Mouse (Mus musculus): ENCODE measurements at regions not wholly inside any gene's neighbourhood (a gene's known extent, or its start where the extent isn't known, plus 50 kb on each side); places are given as distances from the start of the nearest gene placed in this dataset.

- H3K27ac ChIP-seq (ENCODE audit: control insufficient read depth, low read depth, low read length): no peak overlapping the region
- H3K4me3 ChIP-seq (ENCODE audit: control insufficient read depth in 1 of 2, insufficient read depth in 1 of 2, low read depth in 2 of 2, low read length in 2 of 2): no peak overlapping the region
- H3K9ac ChIP-seq (ENCODE audit: control insufficient read depth, low read depth, low read length, poor library complexity, severe bottlenecking): no peak overlapping the region
- DNase-seq (ENCODE audit: low read depth, low spot score): no peak
- no peaks in the 10 kb centered on the region for H3K36me3 ChIP-seq (ENCODE audit: control insufficient read depth in 1 of 2, insufficient read depth in 2 of 2, low read length in 2 of 2)
- no peaks in the 10 kb centered on the region for H3K4me1 ChIP-seq (ENCODE audit: control insufficient read depth in 1 of 2, insufficient read depth in 2 of 2, low read length in 2 of 2)
- H3K79me2 ChIP-seq (ENCODE audit: control insufficient read depth, insufficient read depth, low read length, poor library complexity): no peaks in the 10 kb centered on the region
- TF ChIP-seq GABPA (IDR thresholded peaks at IDR 0.05; ENCODE audit: low read depth, low read length) (no peak), E2F4 (IDR thresholded peaks at IDR 0.05; ENCODE audit: borderline replicate concordance, low read depth, low read length) (no peak), MAFK (IDR thresholded peaks at IDR 0.05; ENCODE audit: borderline replicate concordance, low read depth, low read length) (no peak), RCOR1 (IDR thresholded peaks at IDR 0.05; ENCODE audit: low read depth, low read length) (no peak), ZNF384 (IDR thresholded peaks at IDR 0.05; ENCODE audit: low read depth, low read length) (0 out of 2 replicates have a peak, but pooled peaks have one; percentile 40), TBP (IDR thresholded peaks at IDR 0.05; ENCODE audit: low read depth, low read length) (no peak), GATA1 (IDR thresholded peaks at IDR 0.05; ENCODE audit: low read depth, low read length) (no peak), HCFC1 (IDR thresholded peaks at IDR 0.05; ENCODE audit: low read depth, low read length) (no peak), USF1 (IDR thresholded peaks at IDR 0.05; ENCODE audit: low read depth, low read length) (no peak)
- H3K9me3 ChIP-seq (replicated peaks; ENCODE audit: insufficient read depth, low read length): no peaks in the 10 kb centered on the region
- no peaks in the 10 kb centered on the region for H3K27me3 ChIP-seq (ENCODE audit: control insufficient read depth in 1 of 2, insufficient read depth in 2 of 2, low read length in 2 of 2)
Measured at GRCm38 (mm10) chr1:95147531-95147930, 165.9 kb upstream of the Fam174a start.

DNA sequence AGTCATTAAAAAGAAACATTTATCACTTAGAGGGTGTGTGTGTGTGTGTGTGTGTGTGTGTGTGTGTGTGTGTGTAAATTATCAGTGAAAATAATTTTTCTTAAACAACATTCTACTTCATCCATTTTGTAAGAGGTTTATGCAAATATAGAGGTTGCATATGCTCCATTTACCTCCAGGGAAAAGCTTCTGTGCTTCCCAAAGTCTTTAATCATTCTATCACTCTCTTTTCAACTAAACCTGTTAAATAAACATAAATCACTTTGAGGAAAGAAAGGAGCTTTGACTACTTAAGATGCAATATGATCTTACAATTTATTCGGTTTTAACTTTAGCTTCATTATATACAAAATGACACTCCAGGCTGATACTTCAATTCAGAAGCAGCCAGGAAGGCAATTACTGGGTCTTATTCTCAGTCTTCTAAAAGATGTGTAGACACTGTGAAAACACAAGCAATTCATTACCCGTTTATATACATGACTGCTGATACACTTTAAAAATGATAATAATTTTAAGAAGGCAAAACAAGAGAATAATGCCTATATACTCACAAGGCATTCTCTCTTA is 139.3 kb upstream of the Fam174a start:
- no peak for DNase-seq (ENCODE audit: low read depth, low spot score)
- no peaks in the 10 kb centered on the region for H3K4me1 ChIP-seq (ENCODE audit: control insufficient read depth in 1 of 2, insufficient read depth in 2 of 2, low read length in 2 of 2)

GRCm38 (mm10) chr1:95218912-95219311 is 94.5 kb upstream of the Fam174a start:
- Histone ChIP-seq H3K27ac (ENCODE audit: control insufficient read depth, low read depth, low read length) (no peak overlapping the region), H3K9me3 (replicated peaks; ENCODE audit: insufficient read depth, low read length) (no peaks in the 10 kb centered on the region), H3K4me3 (ENCODE audit: control insufficient read depth in 1 of 2, insufficient read depth in 1 of 2, low read depth in 2 of 2, low read length in 2 of 2) (no peak overlapping the region), H3K79me2 (ENCODE audit: control insufficient read depth, insufficient read depth, low read length, poor library complexity) (no peaks in the 10 kb centered on the region), H3K4me1 (ENCODE audit: control insufficient read depth in 1 of 2, insufficient read depth in 2 of 2, low read length in 2 of 2) (no peaks in the 10 kb centered on the region), H3K27me3 (ENCODE audit: control insufficient read depth in 1 of 2, insufficient read depth in 2 of 2, low read length in 2 of 2) (no peaks in the 10 kb centered on the region), H3K9ac (ENCODE audit: control insufficient read depth, low read depth, low read length, poor library complexity, severe bottlenecking) (no peak overlapping the region), H3K36me3 (ENCODE audit: control insufficient read depth in 1 of 2, insufficient read depth in 2 of 2, low read length in 2 of 2) (no peaks in the 10 kb centered on the region)
- no peak for DNase-seq (ENCODE audit: low read depth, low spot score)
- TF ChIP-seq SMC3 (IDR thresholded peaks at IDR 0.05; ENCODE audit: low read depth, low read length) (no peak), ELF1 (IDR thresholded peaks at IDR 0.05; ENCODE audit: low read depth, low read length) (no peak), MAFK (IDR thresholded peaks at IDR 0.05; ENCODE audit: borderline replicate concordance, low read depth, low read length) (no peak), POLR2AphosphoS2 (IDR thresholded peaks at IDR 0.05; ENCODE audit: low read length) (no peak), MYB (IDR thresholded peaks at IDR 0.05; ENCODE audit: low read depth, low read length) (no peak), HCFC1 (IDR thresholded peaks at IDR 0.05; ENCODE audit: low read depth, low read length) (no peak), MYC (IDR thresholded peaks at IDR 0.05; ENCODE audit: low read depth, low read length) (no peak), TAL1 (IDR thresholded peaks at IDR 0.05; ENCODE audit: low read length) (no peak)

More for the DNA sequence above, 139.3 kb upstream of the Fam174a start:
- H3K36me3 ChIP-seq (ENCODE audit: control insufficient read depth in 1 of 2, insufficient read depth in 2 of 2, low read length in 2 of 2): no peaks in the 10 kb centered on the region
- TF ChIP-seq MYB (IDR thresholded peaks at IDR 0.05; ENCODE audit: low read depth, low read length) (no peak), SIN3A (IDR thresholded peaks at IDR 0.05; ENCODE audit: low read length) (no peak), TBP (IDR thresholded peaks at IDR 0.05; ENCODE audit: low read depth, low read length) (no peak), MYC (IDR thresholded peaks at IDR 0.05; ENCODE audit: low read depth, low read length) (no peak), ZMIZ1 (IDR thresholded peaks at IDR 0.05; ENCODE audit: low read depth, low read length) (no peak), CHD1 (IDR thresholded peaks at IDR 0.05; ENCODE audit: low read depth, low read length) (no peak), MEF2A (IDR thresholded peaks at IDR 0.05; ENCODE audit: extremely low read depth, insufficient replicate concordance, low read depth, low read length, poor library complexity, severe bottlenecking) (no peak), ZKSCAN1 (IDR thresholded peaks at IDR 0.05; ENCODE audit: low read depth, low read length) (no peak), USF2 (IDR thresholded peaks at IDR 0.05; ENCODE audit: borderline replicate concordance in 1 of 2, insufficient read depth in 1 of 2, low read depth in 1 of 2, low read length in 2 of 2) (no peak), MAFK (IDR thresholded peaks at IDR 0.05; ENCODE audit: borderline replicate concordance, low read depth, low read length) (no peak), NRF1 (IDR thresholded peaks at IDR 0.05; ENCODE audit: insufficient read depth, low read depth, low read length, poor library complexity, severe bottlenecking) (no peak), KAT2A (conservative IDR thresholded peaks at IDR 0.05; ENCODE audit: low read depth, low read length) (no peak), ZNF384 (IDR thresholded peaks at IDR 0.05; ENCODE audit: low read depth, low read length) (no peak), E2F4 (IDR thresholded peaks at IDR 0.05; ENCODE audit: borderline replicate concordance, low read depth, low read length) (no peak), SMC3 (IDR thresholded peaks at IDR 0.05; ENCODE audit: low read depth, low read length) (no peak)
- H3K9ac ChIP-seq (ENCODE audit: control insufficient read depth, low read depth, low read length, poor library complexity, severe bottlenecking): no peak overlapping the region
- H3K4me3 ChIP-seq (ENCODE audit: control insufficient read depth in 1 of 2, insufficient read depth in 1 of 2, low read depth in 2 of 2, low read length in 2 of 2): no peak overlapping the region
- H3K27me3 ChIP-seq (ENCODE audit: control insufficient read depth in 1 of 2, insufficient read depth in 2 of 2, low read length in 2 of 2): no peaks in the 10 kb centered on the region
- H3K27ac ChIP-seq (ENCODE audit: control insufficient read depth, low read depth, low read length): no peak overlapping the region
- no peaks in the 10 kb centered on the region for H3K79me2 ChIP-seq (ENCODE audit: control insufficient read depth, insufficient read depth, low read length, poor library complexity)
- H3K9me3 ChIP-seq (replicated peaks; ENCODE audit: insufficient read depth, low read length): no peaks in the 10 kb centered on the region

All from MEL (cell line).